Mouse (Mus musculus): ENCODE results near the gene Hba-x. TPM values are rescaled to one million over a fixed set of nuclear protein-coding genes. Genes with fewer than 3 reads are reported as not detected.

Gene Hba-x
- polyA plus RNA-seq, 1 experiment = not detected

DNA sequence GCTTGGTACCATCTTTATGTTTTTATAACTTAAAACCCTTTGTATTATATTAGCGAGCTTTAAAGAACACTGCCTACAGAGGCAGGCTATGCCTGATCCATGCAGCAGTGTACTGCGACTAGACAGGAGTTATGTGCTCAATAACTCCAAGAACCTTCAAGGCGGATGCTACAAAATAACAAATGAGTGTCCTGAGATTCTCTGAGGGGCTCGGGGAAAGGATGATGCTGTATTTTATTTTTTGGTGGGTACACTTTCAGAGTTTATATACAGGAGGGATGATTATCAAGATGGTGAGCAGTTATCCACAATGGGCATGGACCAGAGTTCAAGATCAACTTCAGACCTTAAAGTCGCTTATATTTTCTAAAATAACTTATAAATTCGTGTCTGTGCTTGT is 9.4 kb upstream of the Hba-x start:
- no peak for TF ChIP-seq EP300 (IDR thresholded peaks at IDR 0.05; ENCODE audit: insufficient read depth, low read depth, low read length)
- no peak for TF ChIP-seq CTCF (IDR thresholded peaks at IDR 0.05; ENCODE audit: low read depth, low read length)
- TF ChIP-seq POLR2A (IDR thresholded peaks at IDR 0.05; ENCODE audit: insufficient read depth, low read length) = no peak
- Histone ChIP-seq H3K4me3 (ENCODE audit: low read depth, low read length) (peak overlapping the region; percentile 96), H3K27me3 (ENCODE audit: control insufficient read depth, insufficient read depth, low read length, poor library complexity, severe bottlenecking) (no peaks in the 10 kb centered on the region), H3K36me3 (ENCODE audit: control insufficient read depth, insufficient read depth, low read length, poor library complexity, severe bottlenecking) (no peaks in the 10 kb centered on the region), H3K9me3 (replicated peaks; ENCODE audit: control insufficient read depth, insufficient read depth, low read length, poor library complexity, severe bottlenecking) (no peaks in the 10 kb centered on the region), H3K27ac (ENCODE audit: insufficient read depth, low read length) (peak overlapping the region; percentile 78; the same call in 1 of the 2 replicates), H3K4me1 (ENCODE audit: control insufficient read depth, insufficient read depth, low read length) (no peaks in the 10 kb centered on the region), H3K9ac (ENCODE audit: low read depth, poor library complexity, severe bottlenecking) (peak overlapping the region; percentile 91)

DNA sequence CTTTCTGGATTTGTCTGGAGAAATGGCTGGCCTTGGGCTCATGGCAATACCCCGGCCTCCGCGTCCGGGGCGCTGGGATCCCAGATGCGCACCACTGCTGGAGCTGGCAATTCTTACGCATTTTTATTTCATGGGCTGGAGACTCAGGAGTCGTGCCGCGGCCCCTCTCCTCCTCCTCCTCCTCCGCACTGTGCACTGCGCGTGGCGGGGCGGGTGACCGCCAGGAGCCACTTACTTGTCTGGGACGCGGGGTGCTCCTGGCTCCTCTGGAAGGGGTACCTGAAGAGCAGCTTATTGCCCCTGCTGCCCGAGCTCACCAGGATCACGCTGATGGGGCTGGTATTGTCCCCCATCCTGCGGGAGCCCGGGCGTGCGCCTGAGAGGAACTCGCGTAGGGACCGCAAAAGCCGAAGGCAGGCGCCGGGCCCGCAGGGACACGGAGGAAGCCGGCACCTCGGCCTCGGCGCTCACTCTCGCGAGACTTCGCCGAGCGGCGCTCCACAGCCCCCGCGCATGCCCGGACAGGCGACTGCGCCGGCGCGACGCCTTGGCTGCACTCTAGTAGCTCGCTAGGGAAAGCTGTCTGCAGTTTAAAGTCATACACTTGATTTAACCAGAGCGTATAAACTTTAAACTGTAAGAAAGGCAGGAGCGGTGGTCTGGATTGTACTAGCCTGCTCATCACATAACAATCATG is 8.9 kb upstream of the Hba-x start, which contains the start of gene Nprl3:
Gene Nprl3 (minus strand): TSS at position 520 of the 697 bp plus-strand sequence.
- Histone ChIP-seq H3K9ac (ENCODE audit: low read depth, poor library complexity, severe bottlenecking) (peak within 1 kb of the TSS; percentile 91), H3K9me3 (replicated peaks; ENCODE audit: control insufficient read depth, insufficient read depth, low read length, poor library complexity, severe bottlenecking) (no peaks in the 10 kb centered on the region), H3K36me3 (ENCODE audit: control insufficient read depth, insufficient read depth, low read length, poor library complexity, severe bottlenecking) (no peaks in the 10 kb centered on the region), H3K4me3 (ENCODE audit: low read depth, low read length) (peak within 1 kb of the TSS; percentile 96), H3K27me3 (ENCODE audit: control insufficient read depth, insufficient read depth, low read length, poor library complexity, severe bottlenecking) (no peaks in the 10 kb centered on the region), H3K4me1 (ENCODE audit: control insufficient read depth, insufficient read depth, low read length) (no peaks in the 10 kb centered on the region), H3K27ac (ENCODE audit: insufficient read depth, low read length) (peak within 1 kb of the TSS; percentile 78)
- TF ChIP-seq CTCF (IDR thresholded peaks at IDR 0.05; ENCODE audit: low read depth, low read length) (no peak), POLR2A (IDR thresholded peaks at IDR 0.05; ENCODE audit: insufficient read depth, low read length) (peak; percentile 66)

DNA sequence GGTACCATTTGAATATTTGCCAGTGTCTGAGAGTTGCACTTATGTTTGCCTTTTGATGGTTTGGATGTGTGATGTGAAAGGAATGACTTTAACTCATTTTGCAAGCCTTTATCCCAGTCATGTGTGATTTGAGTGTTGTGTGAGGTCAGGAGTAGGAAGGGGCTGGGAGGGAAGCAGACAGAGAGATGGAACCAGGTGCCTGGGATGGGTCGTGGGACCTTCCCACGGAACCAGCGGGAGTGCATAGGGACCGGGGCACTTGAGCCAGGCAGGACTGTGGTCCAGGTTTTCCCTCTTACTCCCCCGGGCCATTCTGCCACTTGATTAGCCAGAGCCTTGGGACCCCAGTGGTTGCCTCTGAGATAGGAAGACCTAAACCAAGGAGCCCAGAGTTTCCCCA is 8.2 kb upstream of the Hba-x start:
- no peaks in the 10 kb centered on the region for H3K36me3 ChIP-seq (ENCODE audit: control insufficient read depth, insufficient read depth, low read length, poor library complexity, severe bottlenecking)
- peak overlapping the region; percentile 91 for H3K9ac ChIP-seq (ENCODE audit: low read depth, poor library complexity, severe bottlenecking)
- H3K4me3 ChIP-seq (ENCODE audit: low read depth, low read length) = peak overlapping the region; percentile 17; the same call in 1 of the 2 replicates
- H3K4me1 ChIP-seq (ENCODE audit: control insufficient read depth, insufficient read depth, low read length) = no peaks in the 10 kb centered on the region
- no peaks in the 10 kb centered on the region for H3K9me3 ChIP-seq (replicated peaks; ENCODE audit: control insufficient read depth, insufficient read depth, low read length, poor library complexity, severe bottlenecking)
- H3K27ac ChIP-seq (ENCODE audit: insufficient read depth, low read length) = no peak overlapping the region
- H3K27me3 ChIP-seq (ENCODE audit: control insufficient read depth, insufficient read depth, low read length, poor library complexity, severe bottlenecking) = no peaks in the 10 kb centered on the region
- TF ChIP-seq POLR2A (IDR thresholded peaks at IDR 0.05; ENCODE audit: insufficient read depth, low read length) = no peak
- no peak for TF ChIP-seq EP300 (IDR thresholded peaks at IDR 0.05; ENCODE audit: insufficient read depth, low read depth, low read length)
- TF ChIP-seq CTCF (IDR thresholded peaks at IDR 0.05; ENCODE audit: low read depth, low read length) = no peak

DNA sequence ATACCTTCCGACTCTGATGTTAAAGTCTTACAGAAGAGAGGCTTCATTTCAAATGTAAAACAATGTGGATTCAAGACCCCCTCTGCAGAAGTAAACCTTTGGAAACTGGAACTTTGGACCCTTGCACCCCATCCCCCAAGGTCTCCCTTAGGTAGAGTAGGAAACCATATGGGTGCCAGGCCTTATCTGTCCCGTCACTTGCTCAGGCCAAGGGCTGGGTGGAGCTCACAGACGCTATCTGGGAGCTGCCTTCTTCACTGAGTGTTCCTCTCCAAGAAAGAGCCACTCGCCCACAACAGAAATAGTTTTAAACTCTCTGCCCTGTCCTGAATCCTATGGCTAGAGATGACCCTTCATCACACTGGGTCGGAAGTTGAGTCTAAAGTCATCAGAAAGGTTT is 7.2 kb upstream of the Hba-x start:
- no peak overlapping the region for H3K4me3 ChIP-seq (ENCODE audit: low read depth, low read length)
- H3K36me3 ChIP-seq (ENCODE audit: control insufficient read depth, insufficient read depth, low read length, poor library complexity, severe bottlenecking) = no peaks in the 10 kb centered on the region
- H3K9ac ChIP-seq (ENCODE audit: low read depth, poor library complexity, severe bottlenecking) = no peak overlapping the region
- no peak overlapping the region for H3K27ac ChIP-seq (ENCODE audit: insufficient read depth, low read length)
- H3K4me1 ChIP-seq (ENCODE audit: control insufficient read depth, insufficient read depth, low read length) = no peaks in the 10 kb centered on the region
- no peaks in the 10 kb centered on the region for H3K27me3 ChIP-seq (ENCODE audit: control insufficient read depth, insufficient read depth, low read length, poor library complexity, severe bottlenecking)
- H3K9me3 ChIP-seq (replicated peaks; ENCODE audit: control insufficient read depth, insufficient read depth, low read length, poor library complexity, severe bottlenecking) = no peaks in the 10 kb centered on the region
- no peak for TF ChIP-seq EP300 (IDR thresholded peaks at IDR 0.05; ENCODE audit: insufficient read depth, low read depth, low read length)
- no peak for TF ChIP-seq CTCF (IDR thresholded peaks at IDR 0.05; ENCODE audit: low read depth, low read length)
- no peak for TF ChIP-seq POLR2A (IDR thresholded peaks at IDR 0.05; ENCODE audit: insufficient read depth, low read length)

DNA sequence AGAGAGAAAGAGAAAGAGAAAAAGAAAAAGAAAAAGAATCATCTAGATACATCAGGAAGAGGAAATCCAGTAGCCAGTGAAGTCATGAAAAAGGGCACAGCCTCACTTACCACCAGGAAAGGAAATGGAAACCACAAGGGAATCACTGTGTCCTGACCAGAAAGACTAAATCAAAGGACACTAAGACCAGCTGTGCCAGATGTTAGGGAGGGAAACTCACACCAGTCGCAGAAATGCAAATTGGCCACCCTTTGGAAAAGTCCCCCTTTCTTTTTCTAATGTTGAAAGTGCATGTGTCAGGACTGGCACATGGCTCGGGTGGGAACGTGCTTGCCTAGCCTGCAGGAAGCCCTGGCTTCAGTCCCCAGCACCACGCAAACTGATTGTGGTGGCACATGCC is 5.0 kb upstream of the Hba-x start:
- Histone ChIP-seq H3K36me3 (ENCODE audit: control insufficient read depth, insufficient read depth, low read length, poor library complexity, severe bottlenecking) (no peaks in the 10 kb centered on the region), H3K27ac (ENCODE audit: insufficient read depth, low read length) (no peak overlapping the region), H3K4me3 (ENCODE audit: low read depth, low read length) (no peak overlapping the region), H3K9ac (ENCODE audit: low read depth, poor library complexity, severe bottlenecking) (no peak overlapping the region), H3K9me3 (replicated peaks; ENCODE audit: control insufficient read depth, insufficient read depth, low read length, poor library complexity, severe bottlenecking) (no peaks in the 10 kb centered on the region), H3K27me3 (ENCODE audit: control insufficient read depth, insufficient read depth, low read length, poor library complexity, severe bottlenecking) (no peaks in the 10 kb centered on the region), H3K4me1 (ENCODE audit: control insufficient read depth, insufficient read depth, low read length) (no peaks in the 10 kb centered on the region)
- TF ChIP-seq CTCF (IDR thresholded peaks at IDR 0.05; ENCODE audit: low read depth, low read length) (no peak), POLR2A (IDR thresholded peaks at IDR 0.05; ENCODE audit: insufficient read depth, low read length) (no peak), EP300 (IDR thresholded peaks at IDR 0.05; ENCODE audit: insufficient read depth, low read depth, low read length) (no peak)

DNA sequence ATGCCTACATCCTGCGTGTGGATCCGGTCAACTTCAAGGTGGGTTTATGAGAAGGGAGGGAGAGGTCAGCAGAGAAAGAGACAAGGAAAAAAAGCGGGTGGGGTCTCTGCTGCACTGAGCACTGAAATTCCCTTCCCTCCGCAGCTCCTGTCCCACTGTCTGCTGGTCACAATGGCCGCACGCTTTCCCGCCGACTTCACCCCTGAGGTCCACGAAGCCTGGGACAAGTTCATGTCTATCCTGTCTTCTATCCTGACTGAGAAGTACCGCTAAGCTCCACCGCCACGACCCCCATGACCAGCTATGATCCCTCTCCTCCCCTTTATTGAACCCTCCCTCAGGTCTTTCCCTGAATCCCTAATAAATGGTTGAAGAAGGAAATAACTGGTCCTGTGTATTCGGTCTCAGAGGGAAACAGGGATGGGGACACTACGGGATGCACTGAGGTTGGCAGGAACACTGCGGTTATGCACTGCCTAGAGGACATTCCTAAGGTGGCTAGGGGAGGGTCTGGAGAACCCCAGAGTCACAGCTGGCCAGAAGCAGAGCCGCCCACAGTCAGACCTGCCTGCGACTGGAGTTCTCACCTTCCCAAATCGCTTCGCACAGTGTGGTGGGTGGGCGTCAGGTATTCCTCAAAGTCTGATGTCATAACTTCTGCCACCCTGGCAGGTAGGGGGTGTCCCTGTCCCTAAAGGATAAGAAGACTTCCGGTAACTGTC is 1.7 kb downstream of the Hba-x start:
- TF ChIP-seq POLR2A (IDR thresholded peaks at IDR 0.05; ENCODE audit: insufficient read depth, low read length) (no peak), CTCF (IDR thresholded peaks at IDR 0.05; ENCODE audit: low read depth, low read length) (no peak), EP300 (IDR thresholded peaks at IDR 0.05; ENCODE audit: insufficient read depth, low read depth, low read length) (no peak)
- Histone ChIP-seq H3K4me3 (ENCODE audit: low read depth, low read length) (peak overlapping the region; percentile 36), H3K9ac (ENCODE audit: low read depth, poor library complexity, severe bottlenecking) (no peak overlapping the region), H3K27me3 (ENCODE audit: control insufficient read depth, insufficient read depth, low read length, poor library complexity, severe bottlenecking) (peaks cover 2% of the 10 kb centered on the region; the same call in 1 of the 2 replicates), H3K4me1 (ENCODE audit: control insufficient read depth, insufficient read depth, low read length) (no peaks in the 10 kb centered on the region), H3K27ac (ENCODE audit: insufficient read depth, low read length) (no peak overlapping the region), H3K9me3 (replicated peaks; ENCODE audit: control insufficient read depth, insufficient read depth, low read length, poor library complexity, severe bottlenecking) (no peaks in the 10 kb centered on the region), H3K36me3 (ENCODE audit: control insufficient read depth, insufficient read depth, low read length, poor library complexity, severe bottlenecking) (no peaks in the 10 kb centered on the region)
